Mouse (Mus musculus): ENCODE data around the gene Zbtb16. TPM values are rescaled to one million over a fixed set of nuclear protein-coding genes. Genes with fewer than 3 reads are reported as not detected.

The Zbtb16 gene
- 10 to 100 TPM; 28.0 to 83.4 TPM for total RNA-seq (2021)
- long read RNA-seq, experiment 1, full-length matches to known transcripts, result 6 of 26 reads
- long read RNA-seq, experiment 1, partial matches to known transcripts, result 5 of 26 reads
- long read RNA-seq, experiment 1, other reads (novel, unspliced or antisense), result 15 of 26 reads
- long read RNA-seq, experiment 2, partial matches to known transcripts, result 0 of 4 reads
- long read RNA-seq, experiment 2, other reads (novel, unspliced or antisense), result 4 of 4 reads

- DNase-seq, result peak; percentile 90
These were observed at the start of gene Zbtb16 for GRCm38 (mm10) chr9:48835631-48836565. Gene Zbtb16 (minus strand): TSS chr9:48836222.

- no peak for DNase-seq
These were observed 36.9 kb upstream of the Zbtb16 start for GRCm38 (mm10) chr9:48872896-48873295.

GRCm38 (mm10) chr9:48866523-48867121, 30.6 kb upstream of the Zbtb16 start:
- no peak for DNase-seq

DNA sequence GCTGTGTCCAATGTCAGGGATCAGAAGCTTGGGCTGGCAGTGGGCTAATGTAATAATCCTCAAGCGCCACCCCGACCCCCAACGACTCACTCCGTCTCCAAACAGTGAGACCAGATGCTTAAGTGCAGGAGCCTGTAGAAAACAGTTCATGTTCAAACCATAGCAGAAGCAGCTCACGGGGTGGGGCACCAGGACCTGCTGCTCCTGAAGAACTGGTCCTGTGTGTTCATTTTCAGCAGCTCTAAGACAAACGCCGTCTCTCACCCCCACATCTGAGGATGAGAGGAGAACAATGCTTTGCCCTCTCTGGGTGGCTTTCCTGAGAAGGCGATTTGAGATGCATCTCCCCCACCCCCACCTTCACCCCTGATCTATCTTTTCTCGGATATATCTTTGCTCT, 29.2 kb upstream of the Zbtb16 start:
- DNase-seq, result no peak

DNA sequence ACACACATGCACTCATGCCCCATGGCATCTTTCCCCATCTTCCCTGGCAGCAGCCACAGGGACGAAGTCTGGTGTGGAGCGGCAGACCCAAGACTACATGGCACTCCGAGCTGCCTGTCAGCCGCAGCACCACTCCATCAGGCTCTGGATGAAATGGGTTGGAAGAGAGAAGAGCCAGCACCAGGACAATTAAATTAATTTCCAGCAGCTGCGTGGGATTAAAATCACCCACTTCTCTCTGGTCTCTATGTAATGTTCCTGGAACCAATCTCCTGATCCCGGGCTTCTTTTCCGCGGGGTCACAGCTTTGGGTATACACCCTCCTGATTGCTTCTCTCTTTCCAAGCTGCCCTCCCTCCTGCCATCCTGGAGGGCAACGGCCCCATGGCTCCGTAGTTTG, 25.5 kb upstream of the Zbtb16 start:
- DNase-seq, result no peak

- peak; percentile 81 for DNase-seq
These were observed 24.5 kb upstream of the Zbtb16 start for GRCm38 (mm10) chr9:48860526-48860845.

DNA sequence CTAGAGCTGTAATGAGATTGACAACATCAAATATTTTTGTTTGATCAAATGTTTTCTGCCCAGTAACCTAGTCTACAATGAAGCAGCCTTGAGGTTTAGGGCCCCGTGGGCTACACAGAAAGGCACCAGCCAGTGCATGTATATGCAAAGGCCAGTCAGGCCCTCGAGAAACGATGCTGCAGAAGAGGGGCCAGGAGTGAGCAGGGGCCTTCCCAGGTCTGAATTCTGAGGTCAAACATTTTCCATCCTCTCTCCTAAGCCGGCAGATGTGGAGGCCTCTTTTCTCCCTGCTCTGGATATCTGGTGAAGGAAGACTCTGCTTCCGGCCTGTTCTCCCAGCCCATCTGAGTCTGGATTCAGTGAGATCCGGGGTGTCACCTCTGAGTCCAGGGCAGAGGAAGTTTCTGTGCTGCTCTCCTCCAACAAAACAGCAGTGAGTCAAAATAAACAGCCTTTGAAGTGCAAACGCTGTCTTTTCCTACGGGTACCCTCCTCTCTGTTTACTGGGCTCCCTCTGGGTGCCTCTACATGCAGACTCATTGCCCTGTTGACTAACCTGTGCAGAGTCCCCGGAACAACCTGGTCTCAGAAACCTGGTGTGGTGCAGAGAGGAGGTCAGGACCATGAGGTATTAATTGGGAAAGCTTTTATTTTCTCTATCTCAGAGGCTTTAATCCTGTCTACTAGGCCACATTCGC, 24.0 kb upstream of the Zbtb16 start:
- no peak for DNase-seq

- DNase-seq, result peak; percentile 68
These were observed 21.9 kb upstream of the Zbtb16 start for GRCm38 (mm10) chr9:48857944-48858343.

DNA sequence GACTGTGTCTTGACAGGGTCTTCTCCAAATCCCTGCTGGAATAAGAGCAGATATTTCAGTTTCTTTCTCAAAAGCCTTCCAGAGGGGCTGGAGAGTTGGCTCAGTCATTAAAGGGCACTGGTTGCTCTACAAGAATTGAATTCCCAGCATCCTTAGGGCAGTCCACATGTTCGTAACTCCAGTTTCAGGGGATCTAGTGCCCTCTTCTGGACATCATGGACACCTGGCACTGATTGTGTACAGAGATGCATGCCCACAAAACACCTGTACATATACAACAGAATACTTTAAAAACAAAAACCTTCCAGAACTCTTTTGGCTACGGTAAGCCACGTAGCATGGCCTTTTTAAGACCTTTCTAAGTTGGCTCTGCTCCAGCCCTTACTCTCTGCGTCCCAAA, 20.2 kb upstream of the Zbtb16 start:
- no peak for DNase-seq

DNA sequence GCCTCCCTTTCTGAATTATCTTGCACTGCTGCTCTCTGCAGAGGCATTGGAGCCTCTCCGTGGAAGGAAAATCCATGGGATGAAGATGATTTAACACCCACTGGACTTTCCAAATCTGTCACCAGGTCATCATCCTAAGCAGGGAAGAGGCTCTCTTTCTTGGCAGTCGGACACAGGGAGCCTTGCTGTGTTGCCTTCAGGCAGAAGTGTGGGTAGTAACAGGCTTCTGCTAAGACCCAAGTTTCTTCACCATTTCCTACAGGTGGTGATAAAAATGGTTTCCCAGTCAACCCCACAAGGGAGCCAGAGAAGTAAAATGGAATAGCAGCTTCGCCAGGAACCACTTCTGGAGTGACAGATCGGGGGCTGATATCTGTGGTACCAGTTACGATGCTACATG, 13.5 kb upstream of the Zbtb16 start:
- no peak for DNase-seq

DNA sequence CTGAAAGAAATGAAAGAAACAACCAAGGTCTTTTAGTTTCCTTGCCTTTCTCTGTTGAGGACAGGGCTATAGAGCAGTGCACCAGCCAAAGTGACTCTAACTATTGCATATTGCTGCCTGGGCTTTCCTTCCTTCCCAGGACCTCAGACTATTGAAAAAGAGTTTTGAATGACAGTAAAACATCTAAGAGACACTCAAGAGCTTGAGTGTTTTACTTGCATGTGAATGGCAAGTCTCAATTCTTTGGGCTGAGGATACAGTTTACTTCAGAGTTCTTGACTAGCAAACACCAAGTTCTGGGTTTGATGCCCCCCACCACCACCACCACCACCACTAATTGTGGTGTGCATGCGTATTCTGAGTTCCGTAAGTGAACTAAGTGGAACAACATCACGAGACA, 3.5 kb upstream of the Zbtb16 start:
- DNase-seq, result no peak

GRCm38 (mm10) chr9:48838346-48838745, 2.3 kb upstream of the Zbtb16 start:
- DNase-seq, result no peak

- no peak for DNase-seq
These were observed 1.2 kb upstream of the Zbtb16 start for GRCm38 (mm10) chr9:48837181-48837580.

DNA sequence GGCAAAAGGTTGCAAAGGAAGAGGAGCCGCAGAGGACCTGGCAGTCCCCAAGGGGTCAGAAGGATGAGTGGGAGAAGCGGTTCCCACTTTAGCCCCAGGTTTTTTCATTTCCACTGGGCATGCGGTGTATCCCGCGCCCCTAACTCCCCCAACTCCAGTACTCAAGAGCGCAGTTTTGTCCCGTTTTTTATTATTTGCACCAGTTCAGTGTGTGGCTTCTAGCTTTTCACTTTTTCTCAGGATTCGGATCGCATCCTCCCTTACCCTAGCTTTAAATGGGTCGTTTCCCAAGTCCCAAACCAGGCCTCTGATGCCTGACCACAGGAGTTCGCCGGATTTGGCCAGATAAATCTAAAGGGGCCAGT, 526 bp upstream of the Zbtb16 start:
- no peak for DNase-seq

DNA sequence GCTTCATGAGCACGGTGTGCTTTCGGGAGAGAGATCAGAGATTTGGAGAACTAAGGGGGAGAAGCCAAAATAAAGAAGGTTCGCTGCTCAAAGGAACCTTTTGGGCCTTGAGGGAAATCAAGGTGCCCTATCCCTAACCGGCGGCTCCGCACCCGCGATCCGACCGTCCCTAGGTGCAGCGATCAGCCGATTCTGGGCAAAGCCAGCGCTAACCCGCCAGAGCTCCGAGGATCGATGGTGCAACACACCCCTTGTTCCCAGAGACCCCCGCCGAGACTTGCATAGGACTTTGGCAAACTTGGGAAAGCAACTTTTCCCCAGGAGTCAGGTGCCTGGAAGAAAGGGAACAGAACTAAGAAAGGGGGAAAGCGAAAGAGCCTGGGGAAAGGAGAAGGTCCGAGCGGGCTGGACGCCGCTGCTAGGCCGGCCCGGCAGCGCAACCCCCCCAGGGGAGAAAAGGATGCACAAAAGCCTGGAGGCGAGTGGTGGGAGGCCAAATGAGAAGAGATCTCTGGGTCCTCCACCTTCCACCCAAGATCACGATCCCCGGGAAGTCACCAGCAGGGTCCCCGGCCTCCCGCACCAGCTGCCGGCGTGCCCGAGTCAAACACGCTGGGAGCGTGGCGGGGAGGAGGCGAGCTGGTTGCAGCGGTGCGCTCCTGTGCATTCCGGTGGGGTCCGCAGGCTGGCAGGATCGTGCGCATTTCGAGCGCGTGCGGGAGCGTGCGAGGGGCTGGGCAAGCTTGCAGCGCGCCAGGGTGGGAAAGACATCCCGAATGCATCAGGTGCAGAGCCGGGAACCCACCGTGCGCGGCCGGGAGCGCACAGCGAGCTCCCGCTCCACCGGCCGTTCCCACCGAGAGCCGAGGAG, 1.2 kb downstream of the Zbtb16 start:
- DNase-seq, result peak; percentile 58

GRCm38 (mm10) chr9:48834006-48834405, 2.0 kb downstream of the Zbtb16 start:
- DNase-seq, result no peak

DNA sequence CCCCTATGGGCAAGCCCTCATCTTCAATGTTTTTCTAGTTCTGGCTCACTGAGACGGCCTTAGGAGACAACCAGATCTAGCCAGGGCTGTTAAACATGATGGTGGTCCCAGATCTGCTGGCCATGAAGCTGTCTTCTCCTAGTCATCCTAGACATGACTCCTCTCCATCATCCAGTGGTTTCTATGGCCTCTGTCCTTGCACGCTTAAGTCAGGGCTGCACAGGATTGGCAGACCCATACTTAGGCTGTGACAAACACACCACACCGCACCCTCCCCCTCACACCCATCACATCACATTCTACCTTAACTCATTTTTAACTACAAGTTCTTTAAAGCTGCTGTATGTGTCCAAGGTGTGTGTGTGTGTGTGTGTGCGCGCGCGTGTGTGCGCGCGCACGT, 2.5 kb downstream of the Zbtb16 start:
- DNase-seq, result no peak

GRCm38 (mm10) chr9:48832473-48833100, 3.4 kb downstream of the Zbtb16 start:
- DNase-seq, result no peak

DNA sequence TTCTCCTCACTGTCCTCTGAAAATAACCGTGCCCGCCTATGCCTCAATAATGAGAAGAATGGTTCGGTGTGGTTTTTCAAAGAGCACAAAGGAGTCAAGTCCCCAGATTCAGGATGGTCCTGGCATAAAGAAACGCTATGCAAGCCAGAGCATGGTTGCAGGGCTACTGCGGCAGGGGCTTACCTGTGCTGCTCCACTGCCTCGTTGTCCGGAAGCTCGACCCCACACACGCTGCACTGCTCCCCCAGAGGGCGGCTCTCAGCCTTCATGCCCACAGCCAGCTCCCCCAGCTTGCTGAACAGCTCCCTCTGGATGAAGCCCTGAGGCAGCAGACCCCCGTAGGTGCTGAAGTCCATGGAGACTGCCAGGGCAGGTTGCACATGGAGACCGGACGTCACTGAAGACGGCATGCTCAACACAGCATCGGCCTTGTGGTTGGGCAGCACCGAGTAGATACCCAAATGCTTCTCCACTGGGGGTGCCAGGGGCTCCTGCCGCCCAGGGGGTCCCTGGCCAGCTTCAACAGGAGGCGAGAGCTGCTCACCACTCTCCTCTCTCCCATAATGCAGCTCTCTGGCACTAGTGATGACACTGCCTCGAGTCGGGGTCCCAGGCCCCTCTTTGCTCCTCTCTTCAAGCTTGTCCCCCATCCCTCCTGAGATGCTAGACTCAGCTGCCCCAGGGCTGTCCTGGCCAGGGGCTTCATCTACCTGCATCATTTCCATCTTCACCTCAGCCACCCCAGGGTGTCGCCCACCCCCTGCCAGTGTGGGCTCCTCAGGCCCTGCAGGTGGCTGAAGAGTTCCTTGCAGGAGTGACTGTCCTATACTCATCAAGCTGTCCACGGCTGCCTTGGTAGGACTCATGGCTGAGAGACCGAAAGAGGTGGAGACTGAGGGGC, 4.2 kb downstream of the Zbtb16 start:
- no peak for DNase-seq

DNA sequence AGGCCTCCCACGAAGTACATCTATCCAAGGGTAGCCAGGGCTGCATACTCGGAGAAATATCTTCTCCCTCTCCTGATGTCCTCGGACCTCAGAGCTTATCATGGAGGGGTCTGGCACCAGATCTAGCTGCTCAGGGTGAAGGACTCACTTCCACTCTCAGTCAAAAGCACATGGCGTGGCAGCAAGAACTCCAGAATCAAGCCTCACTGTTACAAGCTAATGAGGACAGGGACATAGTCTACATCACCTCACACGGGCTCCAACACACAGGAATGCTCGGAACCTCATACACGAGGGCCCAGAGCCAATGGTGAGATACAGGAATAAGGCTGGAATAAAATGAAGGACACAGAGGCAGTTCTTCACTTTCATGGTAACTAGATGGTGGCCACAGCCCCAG, 7.2 kb downstream of the Zbtb16 start:
- no peak for DNase-seq
